Mouse (Mus musculus): Measurements from ENCODE around the gene Guca2a. TPM values are rescaled to one million over a fixed set of nuclear protein-coding genes. Genes with fewer than 3 reads are reported as not detected.

Gene Guca2a
- total RNA-seq, 4 experiments from 2014 or later = 0.73 TPM; not detected in 3

GRCm38 (mm10) chr4:119642666-119643065 lies 5.2 kb downstream of the Guca2a start:
- DNase-seq = no peak

- DNase-seq = no peak
Measured at GRCm38 (mm10) chr4:119657011-119657410, 19.5 kb downstream of the Guca2a start.

- no peak for DNase-seq
Measured at GRCm38 (mm10) chr4:119658246-119658645, 20.7 kb downstream of the Guca2a start.

- no peak for DNase-seq
Measured at GRCm38 (mm10) chr4:119658731-119659130, 21.2 kb downstream of the Guca2a start, which contains the start of gene Guca2b. Guca2b (minus strand) TSS chr4:119658954.

- DNase-seq = no peak
Measured at GRCm38 (mm10) chr4:119660007-119660406, 22.5 kb downstream of the Guca2a start.

GRCm38 (mm10) chr4:119662151-119662550 lies 24.6 kb downstream of the Guca2a start:
- no peak for DNase-seq

- DNase-seq = peak; percentile 44
Measured at GRCm38 (mm10) chr4:119662976-119663375, 25.5 kb downstream of the Guca2a start.

GRCm38 (mm10) chr4:119663409-119664095 lies 26.0 kb downstream of the Guca2a start:
- no peak for DNase-seq

GRCm38 (mm10) chr4:119665166-119665565 lies 27.7 kb downstream of the Guca2a start:
- DNase-seq = no peak

GRCm38 (mm10) chr4:119666116-119666515 lies 28.6 kb downstream of the Guca2a start:
- peak; percentile 15 for DNase-seq

GRCm38 (mm10) chr4:119667454-119667853 lies 29.9 kb downstream of the Guca2a start:
- DNase-seq = peak; percentile 24

- no peak for DNase-seq
Measured at GRCm38 (mm10) chr4:119668185-119668584, 30.7 kb downstream of the Guca2a start.

- DNase-seq = no peak
Measured at GRCm38 (mm10) chr4:119668596-119668995, 31.1 kb downstream of the Guca2a start.

- DNase-seq = no peak
Measured at GRCm38 (mm10) chr4:119669356-119670209, 32.1 kb downstream of the Guca2a start.

GRCm38 (mm10) chr4:119670210-119670555 lies 32.7 kb downstream of the Guca2a start:
- DNase-seq = no peak

- no peak for DNase-seq
Measured at GRCm38 (mm10) chr4:119670736-119671135, 33.2 kb downstream of the Guca2a start.

GRCm38 (mm10) chr4:119671164-119671563 lies 33.7 kb downstream of the Guca2a start:
- no peak for DNase-seq

GRCm38 (mm10) chr4:119672685-119673084 lies 35.2 kb downstream of the Guca2a start:
- no peak for DNase-seq

- no peak for DNase-seq
Measured at GRCm38 (mm10) chr4:119682596-119682995, 45.1 kb downstream of the Guca2a start.

- no peak for DNase-seq
Measured at GRCm38 (mm10) chr4:119685746-119686145, 48.2 kb downstream of the Guca2a start.

Data from adrenal gland, adult 8-10 months (tissue).